Mouse (Mus musculus) E14TG2a.4 (cell line): ENCODE results near the gene Slc39a2.
A peak's percentile ranks its signal among the peaks of the same experiment; 100 is the strongest.

ENCODE experiments used
- H3K27me3 ChIP-seq: 2 replicates; pipeline ENCODE4 v1.6.1; 2014; ENCODE audit warnings: low read length, control low read depth; ENCODE audit not compliant: insufficient read depth
- H3K36me3 ChIP-seq: 2 replicates; pipeline ENCODE4 v1.6.1; 2014; ENCODE audit warnings: low read length, control low read depth; ENCODE audit not compliant: insufficient read depth
- H3K4me1 ChIP-seq: replicated peaks from 2 replicates; pipeline ENCODE4 v1.6.1; 2014; ENCODE audit warnings: low read depth, low read length, control low read depth
- H3K4me3 ChIP-seq: replicated peaks from 2 replicates; pipeline ENCODE4 v1.5.1; 2014; ENCODE audit warnings: mild to moderate bottlenecking, low read length
- H3K9me3 ChIP-seq: 2 replicates; pipeline ENCODE4 v1.6.1; 2014; ENCODE audit warnings: low read length, control low read depth
- CTCF ChIP-seq: conservative IDR thresholded peaks from 2 replicates; pipeline ENCODE4 v1.5.1; 2014; ENCODE audit warnings: low read length
- NANOG ChIP-seq: IDR thresholded peaks from 2 replicates; pipeline ENCODE4 v1.6.1; 2014; ENCODE audit warnings: borderline replicate concordance, low read length, mixed read lengths
- POU5F1 ChIP-seq: IDR thresholded peaks from 2 replicates; pipeline ENCODE4 v1.6.1; 2014; ENCODE audit warnings: low read length, borderline replicate concordance

Gene Slc39a2

GRCm38 (mm10) chr14:51883527-51884030, 9.1 kb upstream of the Slc39a2 start:
- Histone ChIP-seq H3K9me3 (no peaks in the 10 kb centered on the region), H3K36me3 (peaks cover 19% of the 10 kb centered on the region), H3K27me3 (no peaks in the 10 kb centered on the region), H3K4me1 (peaks cover 24% of the 10 kb centered on the region), H3K4me3 (peak overlapping the region; percentile 68)
- TF ChIP-seq CTCF, result peak; percentile 60
- no peak for TF ChIP-seq NANOG

DNA sequence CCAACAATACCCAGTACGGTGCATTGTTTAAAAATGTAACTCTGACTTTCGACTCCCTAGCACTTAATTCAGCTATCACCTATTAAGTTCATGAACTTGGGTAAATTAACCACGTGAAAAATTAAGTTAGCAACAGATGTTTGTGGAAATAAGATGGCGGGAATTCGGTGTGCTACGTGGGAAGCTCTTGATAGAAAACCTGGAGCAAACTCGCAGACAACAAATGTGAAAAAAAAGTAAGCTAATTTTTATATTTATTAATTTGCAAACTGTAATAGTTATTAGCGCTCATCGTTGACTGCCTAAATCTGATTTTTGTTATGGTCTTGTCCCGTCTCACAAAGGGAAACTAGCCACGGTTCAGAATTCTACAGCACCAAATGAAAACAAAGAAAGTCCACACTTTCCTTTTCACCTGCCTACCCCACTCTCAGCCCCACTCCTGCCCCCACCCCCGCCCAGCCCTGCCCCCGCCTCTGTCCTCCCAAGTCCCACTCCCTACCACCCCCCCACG, 8.6 kb upstream of the Slc39a2 start:
- TF ChIP-seq CTCF (no peak), NANOG (no peak), POU5F1 (no peak)
- peak overlapping the region; percentile 68 for H3K4me3 ChIP-seq
- no peaks in the 10 kb centered on the region for H3K9me3 ChIP-seq
- H3K27me3 ChIP-seq, result no peaks in the 10 kb centered on the region
- peaks cover 24% of the 10 kb centered on the region for H3K36me3 ChIP-seq
- H3K4me1 ChIP-seq, result peaks cover 24% of the 10 kb centered on the region

GRCm38 (mm10) chr14:51884598-51885331, 7.9 kb upstream of the Slc39a2 start, which contains the start of gene Mettl17:
TSS of gene Mettl17 (plus strand) at chr14:51884842.
- Histone ChIP-seq H3K27me3 (no peaks in the 10 kb centered on the region), H3K4me3 (peak within 1 kb of the TSS; percentile 94), H3K9me3 (no peaks in the 10 kb centered on the region), H3K36me3 (peaks cover 30% of the 10 kb centered on the region), H3K4me1 (peaks cover 24% of the 10 kb centered on the region)
- no peak for TF ChIP-seq POU5F1

GRCm38 (mm10) chr14:51886051-51886450, 6.6 kb upstream of the Slc39a2 start:
- H3K36me3 ChIP-seq, result peaks cover 43% of the 10 kb centered on the region
- TF ChIP-seq POU5F1 (no peak), NANOG (no peak), CTCF (no peak)
- no peaks in the 10 kb centered on the region for H3K9me3 ChIP-seq
- H3K4me3 ChIP-seq, result peak overlapping the region; percentile 94
- H3K4me1 ChIP-seq, result peaks cover 25% of the 10 kb centered on the region
- no peaks in the 10 kb centered on the region for H3K27me3 ChIP-seq

DNA sequence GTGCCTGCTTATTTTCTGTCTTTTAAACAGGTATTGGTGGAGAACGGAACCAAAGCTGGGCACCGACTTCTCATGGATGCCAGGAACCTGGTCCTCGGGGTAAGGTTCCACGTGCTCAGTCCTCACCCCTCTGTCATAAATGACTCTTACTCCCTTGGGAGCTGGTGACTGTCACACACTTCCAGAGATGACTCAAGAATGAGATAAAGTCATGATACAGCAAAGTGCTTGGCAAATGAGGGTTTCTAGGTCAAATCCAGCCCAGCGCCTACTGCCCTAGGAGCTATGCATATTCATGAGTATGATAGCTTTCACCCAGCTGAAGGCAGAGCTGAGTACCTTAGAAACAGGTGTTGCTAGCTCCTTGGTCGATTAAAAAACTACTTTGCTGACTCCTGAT, 2.9 kb upstream of the Slc39a2 start:
- H3K36me3 ChIP-seq, result peaks cover 52% of the 10 kb centered on the region
- H3K9me3 ChIP-seq, result no peaks in the 10 kb centered on the region
- no peak overlapping the region for H3K4me3 ChIP-seq
- peak; percentile 75; the same call in 1 of the 2 replicates for TF ChIP-seq POU5F1
- TF ChIP-seq CTCF, result no peak
- peaks cover 3% of the 10 kb centered on the region for H3K27me3 ChIP-seq
- H3K4me1 ChIP-seq, result peaks cover 53% of the 10 kb centered on the region

DNA sequence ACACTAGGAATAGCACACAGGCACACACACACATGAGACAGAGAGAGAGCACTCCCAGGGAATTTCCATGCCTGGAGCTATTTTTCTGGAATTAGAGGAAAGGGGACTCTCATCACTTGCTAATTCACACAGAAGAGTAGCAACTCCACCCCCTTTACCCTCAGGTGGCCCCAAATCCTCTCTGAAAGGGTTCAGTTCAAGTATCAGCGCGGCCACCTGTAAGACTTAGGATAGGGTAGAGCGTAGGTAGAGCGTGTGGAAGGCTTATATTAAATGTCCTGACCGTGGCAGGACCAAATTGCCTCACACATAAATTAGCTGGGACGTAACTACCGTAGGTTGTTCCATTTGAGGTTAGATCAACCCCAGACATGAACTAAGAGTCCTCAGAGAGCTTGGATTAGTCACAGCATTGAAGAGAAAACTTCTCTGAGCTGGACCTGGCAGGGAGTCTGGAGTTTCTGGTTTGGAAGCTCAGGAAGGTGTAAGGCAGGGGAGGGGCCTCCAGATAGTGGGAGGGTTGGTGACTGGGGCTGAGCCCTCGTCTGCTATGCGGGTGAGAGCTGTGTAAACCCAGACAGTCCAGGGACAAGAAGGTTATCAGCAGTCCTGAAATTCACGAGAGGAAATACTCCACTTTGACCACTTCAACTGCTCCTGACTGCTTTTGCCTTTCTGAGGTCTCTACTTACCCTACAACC, 555 bp downstream of the Slc39a2 start:
- Histone ChIP-seq H3K4me3 (0 out of 2 replicates have a peak overlapping the region, but pooled peaks have one; percentile 3), H3K36me3 (peaks cover 37% of the 10 kb centered on the region)

DNA sequence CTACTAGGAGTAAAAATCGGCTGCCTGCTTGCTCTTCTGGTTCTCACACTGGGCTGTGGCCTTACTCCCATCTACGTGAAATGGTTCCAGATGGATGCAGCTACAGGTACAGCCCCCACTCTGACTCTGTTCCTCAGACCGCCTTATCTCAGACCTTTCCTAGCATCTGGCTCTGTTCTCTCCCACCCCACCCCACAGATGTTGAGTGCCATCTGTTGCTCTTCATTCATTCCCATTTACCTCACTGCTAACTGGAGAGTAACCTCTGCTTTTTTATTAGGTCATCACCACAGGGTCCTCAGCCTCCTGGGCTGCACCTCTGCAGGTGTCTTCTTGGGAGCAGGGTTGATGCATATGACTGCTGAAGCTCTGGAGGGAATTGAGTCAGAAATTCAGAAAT, 1.1 kb downstream of the Slc39a2 start:
- Histone ChIP-seq H3K4me3 (0 out of 2 replicates have a peak overlapping the region, but pooled peaks have one; percentile 3), H3K9me3 (no peaks in the 10 kb centered on the region), H3K36me3 (peaks cover 31% of the 10 kb centered on the region), H3K27me3 (peaks cover 16% of the 10 kb centered on the region), H3K4me1 (peaks cover 42% of the 10 kb centered on the region)
- TF ChIP-seq NANOG (no peak), POU5F1 (no peak), CTCF (no peak)

More for the DNA sequence above, 555 bp downstream of the Slc39a2 start:
- no peaks in the 10 kb centered on the region for H3K9me3 ChIP-seq
- H3K4me1 ChIP-seq, result peaks cover 42% of the 10 kb centered on the region
- TF ChIP-seq CTCF (no peak), NANOG (no peak), POU5F1 (no peak)
- peaks cover 16% of the 10 kb centered on the region for H3K27me3 ChIP-seq

DNA sequence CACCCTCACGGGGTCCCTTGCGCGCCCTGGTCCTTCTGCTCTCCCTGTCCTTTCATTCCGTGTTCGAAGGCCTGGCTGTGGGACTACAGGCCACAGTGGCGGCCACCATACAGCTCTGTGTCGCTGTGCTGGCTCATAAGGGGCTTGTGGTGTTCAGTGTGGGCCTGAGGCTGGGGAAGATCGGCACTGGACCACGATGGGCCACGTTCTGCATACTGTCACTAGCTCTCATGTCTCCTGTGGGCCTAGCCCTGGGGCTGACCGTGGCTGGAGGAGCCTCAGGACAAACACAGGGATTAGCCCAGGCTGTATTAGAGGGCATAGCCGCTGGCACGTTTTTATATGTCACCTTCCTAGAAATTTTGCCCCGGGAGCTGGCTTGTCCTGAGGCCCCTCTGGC, 2.4 kb downstream of the Slc39a2 start:
- Histone ChIP-seq H3K4me3 (0 out of 2 replicates have a peak overlapping the region, but pooled peaks have one; percentile 4), H3K36me3 (peaks cover 19% of the 10 kb centered on the region), H3K27me3 (peaks cover 16% of the 10 kb centered on the region), H3K4me1 (peaks cover 45% of the 10 kb centered on the region), H3K9me3 (no peaks in the 10 kb centered on the region)
- TF ChIP-seq POU5F1 (no peak), CTCF (no peak), NANOG (no peak)

DNA sequence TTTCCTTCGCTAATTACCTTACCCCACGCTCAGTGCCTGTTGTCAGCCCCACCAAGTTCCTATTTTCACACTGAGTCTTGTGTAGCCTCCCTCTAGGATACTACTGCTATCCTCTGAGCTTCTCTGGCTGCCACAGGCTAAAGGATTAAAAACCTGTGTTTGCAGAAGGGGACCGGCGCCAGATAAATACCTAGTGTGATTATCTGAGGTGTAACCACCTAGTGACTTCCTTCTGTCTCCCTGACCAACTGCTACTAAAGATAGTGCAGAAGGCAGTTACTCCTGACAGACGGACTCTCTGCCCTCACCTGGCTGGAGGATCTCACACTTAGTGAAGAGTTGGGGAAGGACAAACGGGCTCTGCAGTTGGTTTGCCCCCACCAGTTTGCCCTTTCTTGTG, 3.3 kb downstream of the Slc39a2 start:
- Histone ChIP-seq H3K27me3 (peaks cover 16% of the 10 kb centered on the region), H3K4me1 (peaks cover 46% of the 10 kb centered on the region), H3K9me3 (no peaks in the 10 kb centered on the region), H3K36me3 (peaks cover 9% of the 10 kb centered on the region), H3K4me3 (no peak overlapping the region)
- no peak for TF ChIP-seq CTCF
- no peak for TF ChIP-seq NANOG
- no peak for TF ChIP-seq POU5F1
